Mouse (Mus musculus) G1E (cell line): ENCODE results near the gene Hist1h2bm.
"Not testable (repeated sequence)": the region's sequence is repeated elsewhere in the genome, so short reads cannot be mapped to it uniquely, and the experiment has no call there.

Experiments used
- CTCF ChIP-seq: IDR thresholded peaks from 2 replicates; pipeline ENCODE4 v1.5.1; 2012; ENCODE audit warnings: low read depth, low read length, inconsistent platforms, mixed read lengths
- GATA1 ChIP-seq: IDR thresholded peaks from 2 replicates; pipeline ENCODE4 v1.6.1; 2012; ENCODE audit warnings: borderline replicate concordance, low read length, inconsistent platforms, mixed read lengths
- TAL1 ChIP-seq: conservative IDR thresholded peaks from 2 replicates; pipeline ENCODE4 v1.6.1; 2012; ENCODE audit warnings: low read depth, low read length, inconsistent platforms, mixed read lengths

GRCm38 (mm10) chr13:21753524-21754285 is 31.9 kb downstream of the Hist1h2bm start, which contains the start of the genes Hist1h2ak and Hist1h2bn:
- not testable (repeated sequence) for TF ChIP-seq GATA1, CTCF, TAL1
